Mouse (Mus musculus): ENCODE data around the gene Abcb9.

Abcb9 gene

DNA sequence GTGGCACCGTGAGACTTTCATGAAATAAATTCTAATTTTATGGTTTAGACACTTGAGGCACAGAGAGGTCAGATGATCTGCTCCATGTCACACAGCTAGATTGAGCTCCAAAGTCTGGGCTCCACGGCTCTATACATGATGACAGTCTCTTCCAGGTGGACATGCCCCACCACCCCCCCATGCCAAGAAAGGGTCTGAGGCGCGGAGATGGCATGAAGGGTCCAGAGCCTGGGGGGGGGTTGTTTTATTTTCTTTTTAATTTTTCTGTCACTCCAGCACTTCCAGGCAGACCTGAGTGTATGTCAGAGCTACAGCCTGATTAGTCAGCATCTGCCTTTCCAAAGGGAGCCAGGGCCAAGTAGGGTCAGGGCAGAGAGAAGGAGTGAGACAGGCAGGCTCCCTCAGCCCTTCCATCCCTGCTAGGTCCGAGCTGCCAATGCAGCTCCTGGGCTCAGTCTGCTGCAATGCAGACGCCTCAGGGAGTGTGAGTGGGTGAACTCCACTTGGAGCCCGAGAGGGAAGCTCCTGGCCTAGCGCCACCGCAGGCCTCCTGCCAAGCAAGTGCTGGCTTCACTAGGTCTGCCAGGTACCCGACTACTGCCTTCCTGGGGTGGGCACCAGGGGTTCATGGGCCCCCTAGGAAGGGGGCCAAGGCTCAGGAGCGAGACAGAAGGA is 2.3 kb downstream of the Abcb9 start:
- peak; percentile 86 for DNase-seq

DNA sequence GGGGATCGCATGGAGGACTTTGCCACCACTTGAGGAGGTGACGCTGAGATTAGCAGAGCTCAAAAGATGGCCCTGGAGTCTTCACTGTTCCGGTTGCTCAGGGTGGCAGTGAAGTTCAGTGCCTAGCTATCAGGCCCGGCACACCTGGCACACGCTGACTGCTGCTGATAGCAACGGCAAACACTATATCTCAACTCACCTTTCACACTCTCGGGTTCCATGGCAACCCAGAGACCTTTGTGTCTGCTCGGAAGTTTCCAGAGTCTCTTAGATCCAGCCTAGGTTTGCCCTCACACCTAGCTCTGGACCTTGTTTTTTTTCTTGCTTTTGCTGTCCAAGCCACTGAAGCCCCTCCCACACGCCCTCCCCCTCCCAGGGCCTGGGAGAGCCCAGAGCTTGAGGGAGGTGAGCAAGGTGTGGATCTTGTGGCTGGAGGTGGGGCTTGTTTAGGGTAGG is 3.6 kb downstream of the Abcb9 start:
- peak; percentile 57 for DNase-seq

GRCm38 (mm10) chr5:124089868-124090267 is 5.7 kb downstream of the Abcb9 start:
- DNase-seq: peak; percentile 33

DNA sequence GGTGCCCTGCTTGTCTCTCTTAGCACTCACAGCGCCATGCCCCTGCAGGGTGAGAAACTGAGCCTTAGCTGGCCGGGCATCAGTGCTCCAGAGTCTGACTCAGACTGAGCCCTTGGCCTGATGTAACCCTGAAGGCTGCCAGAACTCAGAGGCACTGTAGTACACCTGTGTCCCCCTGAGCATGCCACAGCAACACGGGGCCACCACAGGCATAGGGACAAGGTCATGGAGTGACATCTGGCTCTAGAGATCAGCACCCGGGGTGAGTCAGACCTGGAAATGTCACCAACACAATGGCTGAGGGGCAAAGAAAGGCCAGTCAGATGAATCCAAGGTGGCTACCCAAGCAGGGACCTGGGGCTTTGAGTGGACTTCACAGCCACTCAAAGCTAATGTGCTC is 8.7 kb downstream of the Abcb9 start:
- DNase-seq: no peak

DNA sequence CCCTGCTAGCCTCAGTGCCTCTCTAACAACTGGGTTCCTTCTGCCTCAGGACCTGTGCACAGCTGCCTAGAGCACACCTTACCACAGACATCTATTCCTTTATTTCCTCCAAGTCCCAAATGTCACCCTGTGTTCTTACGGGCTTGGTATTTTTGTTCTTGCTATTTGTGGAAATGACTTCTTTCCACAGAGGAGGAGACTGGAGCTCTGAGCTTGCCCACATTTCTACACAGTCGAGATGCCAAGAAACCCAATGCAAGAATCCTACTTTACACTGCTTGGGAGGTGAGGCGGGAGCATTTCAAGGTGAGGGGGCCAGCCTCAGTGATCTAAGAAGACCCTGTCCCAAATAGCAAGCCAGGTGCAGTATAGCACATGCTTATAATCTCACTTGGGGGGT is 10.1 kb downstream of the Abcb9 start:
- no peak for DNase-seq

- peak; percentile 81 for DNase-seq
Observed at GRCm38 (mm10) chr5:124084588-124085173, 10.9 kb downstream of the Abcb9 start.

DNA sequence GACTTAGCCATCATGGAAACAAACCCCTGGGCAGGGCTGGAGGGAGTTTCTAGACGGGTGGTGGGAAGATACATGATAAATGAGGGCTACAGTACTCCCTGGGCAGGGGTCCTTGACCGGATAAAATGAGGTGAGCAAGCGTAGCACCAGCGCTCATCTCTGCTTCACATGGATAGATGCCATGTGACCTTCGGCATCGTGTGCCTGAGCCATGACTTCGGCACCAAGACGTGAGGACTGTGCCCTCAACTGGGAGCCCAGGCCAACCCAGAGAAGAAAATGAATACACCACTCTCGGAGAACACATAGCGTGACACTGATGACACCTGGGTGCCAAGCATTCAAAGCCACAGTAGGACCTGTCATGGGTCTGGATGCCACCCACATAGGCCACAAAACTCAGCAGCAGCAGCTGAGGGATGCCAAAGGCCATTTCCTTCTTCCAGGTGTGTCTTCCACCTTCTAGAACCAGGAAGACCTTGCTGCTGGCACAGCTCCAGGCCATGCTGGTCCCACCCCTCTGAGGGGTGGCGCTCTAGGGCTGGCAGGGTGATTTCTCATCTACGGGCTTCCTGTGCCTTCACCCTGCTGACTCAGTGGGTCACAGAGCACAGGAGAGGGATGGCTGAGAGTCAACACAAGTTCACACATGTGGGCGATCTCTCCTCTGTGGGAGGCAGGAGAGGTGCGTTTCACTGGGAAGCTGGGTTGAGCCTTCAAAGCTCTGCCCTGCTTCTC is 11.6 kb downstream of the Abcb9 start:
- DNase-seq: peak; percentile 35

DNA sequence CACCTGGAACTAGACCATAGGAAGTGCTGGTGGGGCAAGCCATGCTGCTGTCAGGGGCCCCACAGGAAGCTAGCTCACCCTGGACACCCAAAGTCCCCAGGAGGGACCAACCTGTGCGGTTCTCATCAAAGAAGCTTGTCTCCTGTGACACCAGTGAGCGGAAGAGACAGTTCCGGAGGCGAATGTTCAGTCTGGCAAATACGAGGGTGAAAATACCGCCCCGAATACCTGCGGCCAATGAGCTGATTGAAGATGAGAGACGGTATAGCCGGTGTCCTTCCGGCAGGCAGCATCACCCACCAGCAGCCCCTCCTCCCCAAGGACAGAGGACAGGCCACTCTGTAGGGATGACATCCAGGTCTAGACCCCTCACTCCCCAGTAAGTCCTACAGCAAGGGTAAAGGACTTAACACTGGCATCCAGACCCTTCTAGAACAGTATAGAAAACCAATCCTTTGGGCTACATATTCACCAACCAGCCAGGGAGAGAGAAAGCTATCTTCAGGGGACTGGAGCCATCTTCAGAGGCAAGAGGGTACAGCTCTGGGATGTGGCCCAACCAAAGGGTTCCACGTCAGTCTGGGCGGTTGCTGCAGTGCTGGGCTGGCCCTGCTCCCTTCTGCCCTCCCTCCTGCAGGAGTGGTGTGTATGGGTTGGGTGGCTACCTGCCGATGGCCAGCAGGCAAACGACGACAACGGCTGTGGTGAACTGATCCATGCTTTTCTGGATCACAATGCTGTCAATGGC is 12.5 kb downstream of the Abcb9 start:
- DNase-seq: no peak

GRCm38 (mm10) chr5:124082447-124082846 is 13.2 kb downstream of the Abcb9 start:
- DNase-seq: no peak

- no peak for DNase-seq
Observed at GRCm38 (mm10) chr5:124079880-124080279, 15.7 kb downstream of the Abcb9 start.

GRCm38 (mm10) chr5:124078794-124079416 is 16.7 kb downstream of the Abcb9 start:
- peak; percentile 66 for DNase-seq

DNA sequence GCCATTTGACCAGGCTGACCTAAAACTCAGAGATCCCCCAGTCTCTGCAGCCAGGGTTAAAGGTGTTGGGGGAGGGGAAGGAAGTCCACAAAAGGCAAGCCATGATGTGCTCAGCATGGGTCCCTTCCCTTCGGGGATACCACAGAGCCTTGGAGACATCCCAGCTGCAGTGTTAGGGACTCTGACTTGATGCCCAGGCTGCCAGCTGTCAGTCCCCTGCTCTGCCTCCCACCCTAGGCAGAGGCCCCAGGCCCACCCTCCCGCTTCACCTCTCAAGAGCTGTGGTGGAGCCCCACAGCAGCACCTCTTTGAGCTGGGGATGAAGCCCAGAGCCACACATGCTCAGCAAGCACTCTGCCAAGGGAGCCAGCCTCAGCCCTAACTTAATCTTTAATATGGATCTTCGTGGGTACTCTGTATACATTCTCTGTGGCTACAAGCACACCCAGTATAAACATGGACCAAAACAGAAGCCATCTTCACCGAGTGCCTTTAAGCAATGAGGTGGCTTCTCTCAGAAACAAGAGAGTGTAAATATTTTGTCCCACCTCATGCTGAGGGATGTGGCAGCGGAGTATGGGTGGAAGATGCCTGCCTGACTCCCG is 17.6 kb downstream of the Abcb9 start:
- DNase-seq: no peak

DNA sequence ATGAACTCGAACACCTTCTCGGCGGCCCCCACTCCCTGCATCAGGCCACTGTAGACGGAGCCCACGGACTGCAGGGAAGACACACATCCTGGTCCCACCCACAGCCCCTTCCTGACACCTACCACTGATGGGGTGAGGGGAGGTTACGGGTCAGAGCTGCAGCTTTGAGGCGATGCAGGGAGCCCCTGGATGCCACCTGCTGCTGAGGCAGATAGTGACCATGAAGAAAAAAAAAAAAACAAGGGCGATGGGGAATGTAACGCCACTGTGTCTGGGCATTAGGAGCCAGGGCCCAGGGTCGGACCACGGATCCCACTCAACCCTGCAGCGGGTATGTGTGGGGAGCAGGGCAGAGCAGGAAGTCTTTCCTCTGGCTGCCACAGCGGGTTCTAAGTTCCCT is 18.4 kb downstream of the Abcb9 start:
- no peak for DNase-seq

- DNase-seq: no peak
Observed at GRCm38 (mm10) chr5:124076559-124076958, 19.0 kb downstream of the Abcb9 start.

GRCm38 (mm10) chr5:124075716-124076115 is 19.9 kb downstream of the Abcb9 start:
- no peak for DNase-seq

DNA sequence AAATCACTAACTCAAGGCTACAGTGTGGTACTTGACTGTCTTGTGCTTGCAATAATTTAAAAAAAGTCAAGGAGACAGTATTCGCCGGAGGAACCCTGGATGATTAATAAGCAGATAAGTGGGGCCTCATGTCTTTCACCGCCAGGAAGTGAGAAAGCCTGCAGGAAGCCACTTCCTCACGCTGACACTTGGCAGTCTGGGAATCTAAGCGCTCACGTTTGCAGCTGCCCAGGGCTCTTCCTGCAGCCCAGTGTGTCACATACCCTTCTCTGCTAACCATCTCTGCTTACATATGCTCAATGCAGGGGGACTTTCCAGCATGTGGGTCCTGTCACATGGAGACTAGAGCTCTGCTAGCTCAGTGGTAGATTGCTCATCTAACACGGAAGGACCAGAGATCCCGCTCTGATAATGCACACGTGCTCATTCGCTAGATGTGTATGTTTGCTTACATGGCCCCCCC is 20.7 kb downstream of the Abcb9 start:
- DNase-seq: no peak

DNA sequence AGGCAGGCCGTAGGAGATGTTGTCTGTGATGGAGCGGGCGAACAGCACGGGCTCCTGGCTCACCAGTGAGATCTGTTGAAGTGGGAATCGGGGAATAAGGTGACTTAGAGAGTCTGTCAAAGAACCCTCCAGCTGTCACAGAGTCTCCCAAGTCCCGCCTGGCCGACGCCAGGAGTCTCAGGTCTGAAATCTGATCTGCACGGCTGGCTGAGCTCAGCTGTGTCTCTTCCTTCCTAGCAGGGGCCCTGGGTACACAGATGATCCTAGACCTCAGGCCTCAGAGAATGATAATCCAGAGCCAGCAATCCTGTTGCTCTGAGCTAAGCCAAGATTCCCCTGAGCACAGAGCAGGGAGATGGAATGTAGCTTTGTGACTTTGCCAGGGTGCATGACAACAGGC is 21.9 kb downstream of the Abcb9 start:
- DNase-seq: no peak

DNA sequence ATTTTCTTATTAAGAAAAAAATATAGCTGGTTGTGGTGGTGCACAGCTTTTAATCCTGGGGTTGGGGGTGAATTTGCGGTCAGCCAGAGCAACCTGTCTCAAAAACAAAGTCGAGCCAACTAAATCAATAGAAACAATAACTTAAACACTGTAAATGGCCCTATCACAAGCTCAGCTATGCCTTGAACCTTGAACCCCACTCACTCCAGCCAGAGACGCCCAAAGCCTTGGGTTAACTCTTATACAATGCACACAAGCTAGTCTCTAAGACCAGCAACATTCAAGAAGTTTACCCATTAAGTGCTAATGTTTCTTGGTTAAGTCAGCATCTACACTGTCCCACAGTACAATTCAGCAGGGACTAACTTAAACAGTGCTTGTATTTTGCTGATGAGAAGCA is 25.9 kb downstream of the Abcb9 start:
- no peak for DNase-seq

- DNase-seq: peak; percentile 25
Observed at GRCm38 (mm10) chr5:124062037-124062824, 33.4 kb downstream of the Abcb9 start.

GRCm38 (mm10) chr5:124059677-124060076 is 35.9 kb downstream of the Abcb9 start:
- DNase-seq: no peak

DNA sequence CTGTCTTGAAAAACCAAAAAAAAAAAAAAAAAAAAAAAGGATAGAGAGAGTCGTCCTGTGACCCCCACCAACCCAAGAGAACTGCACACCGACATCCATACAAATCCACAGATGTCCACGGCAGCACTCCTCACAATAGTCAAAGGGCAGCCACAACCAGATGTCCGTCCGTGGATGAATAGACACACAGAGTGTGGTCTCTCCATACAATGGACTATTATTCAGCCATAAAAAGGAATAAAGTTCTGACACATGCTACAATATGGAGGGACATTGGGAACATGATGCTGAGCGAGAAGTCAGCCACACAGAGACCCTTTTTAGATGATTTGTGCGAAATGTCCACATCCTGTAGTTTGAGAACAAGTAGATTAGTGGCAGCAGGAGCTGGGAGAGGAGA is 36.8 kb downstream of the Abcb9 start:
- DNase-seq: no peak

DNA sequence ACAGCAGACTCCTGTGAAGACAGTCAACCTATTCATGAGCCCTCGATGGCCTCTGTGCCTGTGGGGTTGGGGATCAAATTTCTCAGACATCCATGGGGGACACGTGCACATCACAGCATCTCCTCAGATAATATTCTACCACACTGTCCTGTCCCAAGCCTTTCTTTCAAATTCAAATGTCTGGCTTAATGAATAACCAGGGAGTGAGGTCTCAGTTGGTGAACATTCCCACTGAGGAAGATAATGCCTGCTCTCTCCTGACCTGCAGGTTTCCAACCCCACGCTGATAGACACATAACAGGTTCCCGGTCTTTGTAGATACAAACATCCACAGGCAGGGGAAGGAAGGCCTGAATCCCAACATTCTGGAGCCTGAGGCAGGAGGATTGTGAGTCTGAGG is 38.6 kb downstream of the Abcb9 start:
- DNase-seq: no peak
